8 mouse cellular contexts compared by ENCODE assay signal in genomic region chr11:62575659-62576438, GRCm38 (mm10). TPM values are rescaled to one million over a fixed set of nuclear protein-coding genes. Genes with fewer than 3 reads are reported as not detected.
DNase-seq lines count a peak whose midpoint lies in the region; ATAC-seq and TF ChIP-seq lines count a peak whose summit lies in the region.

No protein-coding gene starts in this region.

- H3K27me3 ChIP-seq in testis, adult 2 months (ENCODE audit: control insufficient read depth, insufficient read depth, low read length) = no peaks in the 10 kb centered on the region
- no peaks in the 10 kb centered on the region for H3K27me3 ChIP-seq in kidney, postnatal 0 days (ENCODE audit: insufficient read depth, low read length)
- no peaks in the 10 kb centered on the region for H3K27me3 ChIP-seq in liver, embryonic 12.5 days (replicated peaks)
- no peaks in the 10 kb centered on the region for H3K27me3 ChIP-seq in myocyte (ENCODE audit: control insufficient read depth, insufficient read depth, insufficient read length)
- H3K27me3 ChIP-seq in stomach, embryonic 16.5 days (ENCODE audit: control insufficient read depth, insufficient read depth, low read length) = no peaks in the 10 kb centered on the region; the same call in 1 of the 2 replicates

- no peak overlapping the region for H3K27ac ChIP-seq in testis, adult 2 months (ENCODE audit: control insufficient read depth, insufficient read depth, low read depth, low read length)
- no peak overlapping the region for H3K27ac ChIP-seq in kidney, postnatal 0 days
- peak overlapping the region; percentile 75 for H3K27ac ChIP-seq in liver, embryonic 12.5 days
- peak overlapping the region; percentile 72 for H3K27ac ChIP-seq in stomach, embryonic 16.5 days (ENCODE audit: low read length)

- peaks cover 14% of the 10 kb centered on the region for H3K4me1 ChIP-seq in testis, adult 2 months (ENCODE audit: control insufficient read depth, insufficient read depth, low read length)
- no peaks in the 10 kb centered on the region for H3K4me1 ChIP-seq in kidney, postnatal 0 days (replicated peaks; ENCODE audit: insufficient read depth, low read length)
- peaks cover 56% of the 10 kb centered on the region for H3K4me1 ChIP-seq in liver, embryonic 12.5 days
- H3K4me1 ChIP-seq in stomach, embryonic 16.5 days (ENCODE audit: control insufficient read depth, insufficient read depth, low read length) = peaks cover 7% of the 10 kb centered on the region; the same call in 1 of the 2 replicates

- H3K4me2 ChIP-seq in kidney, postnatal 0 days (ENCODE audit: low read length) = peak overlapping the region; percentile 85
- H3K4me2 ChIP-seq in liver, embryonic 12.5 days = peak overlapping the region; percentile 95
- H3K4me2 ChIP-seq in myocyte (ENCODE audit: low read depth) = peak overlapping the region; percentile 87
- H3K4me2 ChIP-seq in stomach, embryonic 16.5 days (ENCODE audit: low read depth, low read length) = peak overlapping the region; percentile 99

- peak; percentile 69 for ATAC-seq in kidney, postnatal 0 days (replicated peaks; ENCODE audit: low FRiP score, low read depth)
- peak; percentile 61 for ATAC-seq in liver, embryonic 12.5 days
- peak; percentile 58 for ATAC-seq in stomach, embryonic 16.5 days (ENCODE audit: insufficient read depth, low FRiP score)

- H3K4me3 ChIP-seq in testis, adult 2 months (ENCODE audit: control insufficient read depth, low read depth, low read length) = peak overlapping the region; percentile 77
- peak overlapping the region; percentile 48 for H3K4me3 ChIP-seq in kidney, postnatal 0 days (replicated peaks; ENCODE audit: low read depth, low read length)
- H3K4me3 ChIP-seq in liver, embryonic 12.5 days = peak overlapping the region; percentile 64
- peak overlapping the region; percentile 30 for H3K4me3 ChIP-seq in myocyte
- H3K4me3 ChIP-seq in stomach, embryonic 16.5 days (replicated peaks; ENCODE audit: low read length) = peak overlapping the region; percentile 65

- no peaks in the 10 kb centered on the region for H3K79me2 ChIP-seq in myocyte (ENCODE audit: control insufficient read depth, insufficient read depth)

- TF ChIP-seq POLR2A in testis, adult 2 months (IDR thresholded peaks at IDR 0.05; ENCODE audit: control insufficient read depth, low read depth, low read length) = no peak
- peak; percentile 35 for TF ChIP-seq POLR2A in myocyte (IDR thresholded peaks at IDR 0.05; ENCODE audit: insufficient read length, low read depth)

- no peak for TF ChIP-seq CTCF in testis, adult 2 months (IDR thresholded peaks at IDR 0.05; ENCODE audit: control insufficient read depth, insufficient read depth, insufficient replicate concordance, low read depth, low read length)
- no peak for TF ChIP-seq CTCF in kidney, postnatal 0 days (IDR thresholded peaks at IDR 0.05; ENCODE audit: low read depth)

- no peak for DNase-seq in testis, postnatal 14 days (ENCODE audit: low spot score)
- DNase-seq in embryo, embryonic 9.5 days (ENCODE audit: extremely low spot score) = peak; percentile 29
- DNase-seq in heart, adult 18-20 months = peak; percentile 47 to 66
- no peak for DNase-seq in kidney, postnatal 0 days (ENCODE audit: low spot score)

- H3K9me3 ChIP-seq in kidney, postnatal 0 days (replicated peaks; ENCODE audit: low read length) = no peaks in the 10 kb centered on the region
- H3K9me3 ChIP-seq in liver, embryonic 12.5 days (replicated peaks) = no peaks in the 10 kb centered on the region
- no peaks in the 10 kb centered on the region for H3K9me3 ChIP-seq in stomach, embryonic 16.5 days (replicated peaks; ENCODE audit: control insufficient read depth, low read length)

- no peak overlapping the region for H3ac ChIP-seq in myocyte (ENCODE audit: control insufficient read depth, insufficient read length)

- WGBS in kidney, postnatal 0 days = 7% methylated on average over 27 of the region's 27 CpGs
- WGBS in liver, embryonic 12.5 days (ENCODE audit: insufficient replicate concordance) = 3% methylated on average over 27 of the region's 27 CpGs
- WGBS in stomach, embryonic 16.5 days = 7% methylated on average over 27 of the region's 27 CpGs

- H3K36me3 ChIP-seq in testis, adult 2 months (ENCODE audit: control insufficient read depth, insufficient read depth, low read length) = no peaks in the 10 kb centered on the region
- H3K36me3 ChIP-seq in kidney, postnatal 0 days (ENCODE audit: insufficient read depth, low read length) = no peaks in the 10 kb centered on the region
- no peaks in the 10 kb centered on the region for H3K36me3 ChIP-seq in liver, embryonic 12.5 days
- no peaks in the 10 kb centered on the region for H3K36me3 ChIP-seq in myocyte (ENCODE audit: control insufficient read depth, insufficient read depth)
- no peaks in the 10 kb centered on the region for H3K36me3 ChIP-seq in stomach, embryonic 16.5 days (ENCODE audit: control insufficient read depth, insufficient read depth, low read length)

- peak overlapping the region; percentile 23 for H3K9ac ChIP-seq in kidney, postnatal 0 days (ENCODE audit: low read depth, low read length)
- peak overlapping the region; percentile 66 for H3K9ac ChIP-seq in liver, embryonic 12.5 days
- H3K9ac ChIP-seq in stomach, embryonic 16.5 days (ENCODE audit: low read length) = peak overlapping the region; percentile 76

TF ChIP-seq in myocyte, 11 proteins besides CTCF, POLR2A, EP300 and RAD21:
- peak in 2 of 3 experiments; percentile 40 to 64 for TF ChIP-seq MYOD1 (IDR thresholded peaks at IDR 0.05; ENCODE audit: control insufficient read depth in 1 of 3, insufficient read length in 2 of 3, low read depth in 2 of 3)
- no peak for TF ChIP-seq E2F4 (IDR thresholded peaks at IDR 0.05; ENCODE audit: insufficient read depth)
- TF ChIP-seq MYOG (IDR thresholded peaks at IDR 0.05; ENCODE audit: control insufficient read depth in 1 of 3, insufficient read depth in 1 of 3, insufficient read length in 2 of 3, low read depth in 2 of 3) = peak in 1 of 3 experiments; percentile 5

RNA-seq across cellular contexts. Expression of gene Trpv2, which starts 1.6 kb away (rescaled TPM):
- 0.67 and 0.97 TPM in 2 replicates for polyA plus RNA-seq in testis, adult 2 months (2012; rRNA removed)
- total RNA-seq in heart, adult 18-20 months (2021) = 1 to 10 TPM; 3.0 TPM
- polyA plus RNA-seq in kidney, postnatal 0 days (2015; fragmentation: Nextera tagmentation; extraction: Ambion mirVana) = 1.7 and 2.4 TPM in 2 replicates
- polyA plus RNA-seq in liver, embryonic 12.5 days (2016; fragmentation: Nextera tagmentation; extraction: Ambion mirVana) = 8.0 and 9.0 TPM in 2 replicates
- 5.4 TPM for polyA plus RNA-seq in myocyte (2012; fragmentation: generic; extraction: Trizol)
- polyA plus RNA-seq in stomach, embryonic 16.5 days (2015; fragmentation: Nextera tagmentation; extraction: Ambion mirVana) = 20.9 and 22.2 TPM in 2 replicates

RNA-seq across cellular contexts. Expression of gene Ubb, which starts 24.9 kb away (rescaled TPM):
- polyA plus RNA-seq in testis, adult 2 months (2012; rRNA removed) = 5,144 and 5,757 TPM in 2 replicates
- total RNA-seq in heart, adult 18-20 months (2021) = 100 to 1,000 TPM; 599 to 655 TPM
- 2,759 and 3,018 TPM in 2 replicates for polyA plus RNA-seq in kidney, postnatal 0 days (2015; fragmentation: Nextera tagmentation; extraction: Ambion mirVana)
- polyA plus RNA-seq in liver, embryonic 12.5 days (2016; fragmentation: Nextera tagmentation; extraction: Ambion mirVana) = 1,472 and 1,525 TPM in 2 replicates
- 2,028 TPM for polyA plus RNA-seq in myocyte (2012; fragmentation: generic; extraction: Trizol)
- polyA plus RNA-seq in stomach, embryonic 16.5 days (2015; fragmentation: Nextera tagmentation; extraction: Ambion mirVana) = 2,665 and 2,674 TPM in 2 replicates

RNA-seq across cellular contexts. Expression of gene Cenpv, which starts 36.8 kb away (rescaled TPM):
- 874 and 878 TPM in 2 replicates for polyA plus RNA-seq in testis, adult 2 months (2012; rRNA removed)
- 10 to 100 TPM; 19.5 to 25.5 TPM for total RNA-seq in heart, adult 18-20 months (2021)
- 17.1 and 17.6 TPM in 2 replicates for polyA plus RNA-seq in kidney, postnatal 0 days (2015; fragmentation: Nextera tagmentation; extraction: Ambion mirVana)
- polyA plus RNA-seq in liver, embryonic 12.5 days (2016; fragmentation: Nextera tagmentation; extraction: Ambion mirVana) = 30.6 and 32.3 TPM in 2 replicates
- 11.1 TPM for polyA plus RNA-seq in myocyte (2012; fragmentation: generic; extraction: Trizol)
- 4.2 and 5.7 TPM in 2 replicates for polyA plus RNA-seq in stomach, embryonic 16.5 days (2015; fragmentation: Nextera tagmentation; extraction: Ambion mirVana)

Comparison
In these comparisons a context has a peak if more than half of its experiments do, and no peak if none do; other contexts are left out.
1. H3K27ac ChIP-seq: peak in liver, embryonic 12.5 days (single experiment) and stomach, embryonic 16.5 days (single experiment); none in testis, adult 2 months (single experiment) and kidney, postnatal 0 days (single experiment).
2. DNase-seq: peak in embryo, embryonic 9.5 days (single experiment) and heart, adult 18-20 months (2 of 2); none in testis, postnatal 14 days (single experiment) and kidney, postnatal 0 days (single experiment).
3. H3K9ac ChIP-seq: peak in every context shown above with its lines; median percentile 76 in stomach, embryonic 16.5 days; 66 in liver, embryonic 12.5 days; 23 in kidney, postnatal 0 days.
4. RNA of gene Cenpv, which starts 36.8 kb away (polyA plus RNA-seq): 874 to 878 TPM in testis, adult 2 months; 30.6 to 32.3 TPM in liver, embryonic 12.5 days, 17.1 to 17.6 TPM in kidney, postnatal 0 days, 11.1 TPM in myocyte (single experiment) and 4.2 to 5.7 TPM in stomach, embryonic 16.5 days; every median in the first group is over 10 times any median in the second.
5. Peak in every context shown above with its lines, with median percentiles within 50 percentile points of each other: H3K4me3 ChIP-seq, ATAC-seq and H3K4me2 ChIP-seq.